Mouse (Mus musculus) spleen, postnatal 36 days (tissue): Measurements from ENCODE around the gene Mrpl22.
"Not testable (repeated sequence)": the region's sequence is repeated elsewhere in the genome, so short reads cannot be mapped to it uniquely, and the experiment has no call there.

Experiments used
- DNase-seq, 2 experiments: peaks; one replicate each; pipeline ENCODE4 v3.0.0; 2022; ENCODE audit warnings: low spot score in 2 of 2, mixed read lengths in 1 of 2

Mrpl22 gene

GRCm38 (mm10) chr11:58225655-58226054 lies 54.2 kb downstream of the Mrpl22 start:
- peak; percentile 55 to 62 for DNase-seq

- no peak for DNase-seq
These were observed 55.0 kb downstream of the Mrpl22 start for GRCm38 (mm10) chr11:58226425-58226824.

- DNase-seq = not testable (repeated sequence)
These were observed 56.6 kb downstream of the Mrpl22 start for GRCm38 (mm10) chr11:58228021-58228420.
